Mouse (Mus musculus) hindbrain, embryonic 11.5 days (tissue): ENCODE results near the gene Trim41. TPM values are rescaled to one million over a fixed set of nuclear protein-coding genes. Genes with fewer than 3 reads are reported as not detected.

ENCODE experiments used
- ATAC-seq: fragments of 200-750 bp; cut with Nextera tagmentation; 2 replicates; pipeline ENCODE4 v1.8.0; 2017; ENCODE audit warnings: mild to moderate bottlenecking, moderate TSS enrichment, moderate library complexity; ENCODE audit not compliant: low FRiP score
- DNase-seq: peaks from one replicate; pipeline ENCODE4 v3.0.0-alpha.2; 2015; ENCODE audit warnings: low spot score
- H3K27ac ChIP-seq: fragments of 300-500 bp; sonication (generic); 2 replicates; pipeline ENCODE4 v1.5.1; 2014; ENCODE audit warnings: mild to moderate bottlenecking, low read depth, low read length
- H3K27me3 ChIP-seq: fragments of 300-500 bp; sonication (generic); 2 replicates; pipeline ENCODE4 v1.6.1; 2014; ENCODE audit warnings: mild to moderate bottlenecking, low read length, moderate library complexity, mixed read lengths; ENCODE audit not compliant: control insufficient read depth, insufficient read depth
- H3K36me3 ChIP-seq: fragments of 300-500 bp; sonication (generic); 2 replicates; pipeline ENCODE4 v1.6.1; 2014; ENCODE audit warnings: mild to moderate bottlenecking, low read length, moderate library complexity, mixed read lengths; ENCODE audit not compliant: control insufficient read depth, insufficient read depth
- H3K4me1 ChIP-seq: fragments of 300-500 bp; sonication (generic); replicated peaks from 2 replicates; pipeline ENCODE4 v1.6.1; 2014; ENCODE audit warnings: low read length, mixed read lengths; ENCODE audit not compliant: control insufficient read depth, insufficient read depth
- H3K4me2 ChIP-seq: fragments of 300-500 bp; sonication (generic); replicated peaks from 2 replicates; pipeline ENCODE4 v1.6.1; 2014; ENCODE audit warnings: mild to moderate bottlenecking, low read depth, low read length
- H3K4me3 ChIP-seq: fragments of 300-500 bp; sonication (generic); 2 replicates; pipeline ENCODE4 v1.5.1; 2014; ENCODE audit warnings: low read depth, low read length
- H3K9ac ChIP-seq: fragments of 300-500 bp; sonication (generic); 2 replicates; pipeline ENCODE4 v1.6.1; 2014; ENCODE audit warnings: low read depth, low read length
- H3K9me3 ChIP-seq: fragments of 300-500 bp; sonication (generic); 2 replicates; pipeline ENCODE4 v1.6.1; 2016; ENCODE audit warnings: low read length; ENCODE audit not compliant: control insufficient read depth
- WGBS: fragments of 180-500 bp; shearing (Covaris S2); extraction: QIAGEN DNeasy Blood & Tissue Kit; methylation state at CpG from one replicate; pipeline ENCODE4 v1.1.7; 2014; 5-methylcytosine and 5-hydroxymethylcytosine counted together
- polyA plus RNA-seq: library from polyadenylated mRNA; unstranded; fragments of >200 nt; fragmentation: Nextera tagmentation; extraction: Ambion mirVana; gene quantifications from 2 replicates; pipeline ENCODE4 v1.2.1, GENCODE M21; 2014

Trim41 gene
- polyA plus RNA-seq, 1 experiment from 2014 or later = 4.2 TPM

GRCm38 (mm10) chr11:48779450-48779849, 37.7 kb downstream of the Trim41 start:
- Histone ChIP-seq H3K4me2 (no peak overlapping the region), H3K36me3 (no peaks in the 10 kb centered on the region), H3K4me1 (no peaks in the 10 kb centered on the region), H3K9ac (no peak overlapping the region), H3K27me3 (no peaks in the 10 kb centered on the region), H3K27ac (no peak overlapping the region), H3K9me3 (no peaks in the 10 kb centered on the region), H3K4me3 (no peak overlapping the region)
- ATAC-seq (no peak), DNase-seq (peak; percentile 58)
- WGBS = 41% methylated on average over 7 of the region's 7 CpGs

DNA sequence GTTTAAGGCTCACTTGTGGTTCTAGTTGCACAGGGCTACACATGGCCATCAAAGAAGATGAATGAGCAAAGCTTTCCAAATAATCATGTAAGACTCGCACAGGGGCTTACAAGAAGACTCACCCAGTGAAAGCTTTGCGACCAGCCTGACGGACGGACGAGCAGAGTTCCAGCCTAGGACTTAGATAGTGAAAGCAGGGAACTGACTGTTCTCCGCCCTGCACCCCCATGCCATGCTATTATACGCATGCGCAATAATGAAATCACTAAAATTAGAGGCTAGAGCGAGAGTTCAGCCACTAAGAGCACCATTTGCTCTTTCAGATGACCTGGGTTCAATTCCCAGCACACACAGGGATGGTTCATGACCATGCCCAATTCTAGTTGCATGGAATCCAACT, 39.9 kb downstream of the Trim41 start:
- Histone ChIP-seq H3K9me3 (no peaks in the 10 kb centered on the region), H3K27me3 (no peaks in the 10 kb centered on the region), H3K9ac (no peak overlapping the region), H3K36me3 (no peaks in the 10 kb centered on the region), H3K27ac (no peak overlapping the region), H3K4me2 (no peak overlapping the region), H3K4me3 (no peak overlapping the region), H3K4me1 (no peaks in the 10 kb centered on the region)
- 89% methylated on average over 9 of the region's 9 CpGs for WGBS
- no peak for ATAC-seq
- no peak for DNase-seq

DNA sequence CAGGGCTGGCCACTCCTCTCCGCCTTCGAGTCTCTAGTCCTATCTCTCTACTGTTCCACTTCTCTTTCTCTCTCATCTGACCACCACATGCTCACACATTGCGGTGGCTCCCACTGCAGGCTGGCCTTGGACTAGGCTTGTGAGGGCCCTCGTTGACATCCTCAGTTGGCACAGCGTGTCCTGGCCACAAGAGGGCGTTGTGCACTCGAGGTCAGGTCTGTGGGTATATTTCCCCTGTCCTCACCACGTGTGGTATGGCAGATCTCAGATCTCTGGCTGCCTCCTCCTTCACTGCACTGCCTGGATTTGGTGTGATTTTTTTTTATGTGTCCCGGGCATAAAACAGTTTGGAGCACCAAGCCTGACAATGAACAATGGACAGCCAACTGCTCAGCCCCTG, 40.5 kb downstream of the Trim41 start:
- H3K9me3 ChIP-seq = no peaks in the 10 kb centered on the region
- ATAC-seq (no peak), DNase-seq (no peak)
- no peak overlapping the region for H3K9ac ChIP-seq
- no peaks in the 10 kb centered on the region for H3K27me3 ChIP-seq
- no peaks in the 10 kb centered on the region for H3K4me1 ChIP-seq
- H3K4me2 ChIP-seq = no peak overlapping the region
- H3K27ac ChIP-seq = no peak overlapping the region
- 44% methylated on average over 9 of the region's 9 CpGs for WGBS
- no peak overlapping the region for H3K4me3 ChIP-seq
- no peaks in the 10 kb centered on the region for H3K36me3 ChIP-seq

DNA sequence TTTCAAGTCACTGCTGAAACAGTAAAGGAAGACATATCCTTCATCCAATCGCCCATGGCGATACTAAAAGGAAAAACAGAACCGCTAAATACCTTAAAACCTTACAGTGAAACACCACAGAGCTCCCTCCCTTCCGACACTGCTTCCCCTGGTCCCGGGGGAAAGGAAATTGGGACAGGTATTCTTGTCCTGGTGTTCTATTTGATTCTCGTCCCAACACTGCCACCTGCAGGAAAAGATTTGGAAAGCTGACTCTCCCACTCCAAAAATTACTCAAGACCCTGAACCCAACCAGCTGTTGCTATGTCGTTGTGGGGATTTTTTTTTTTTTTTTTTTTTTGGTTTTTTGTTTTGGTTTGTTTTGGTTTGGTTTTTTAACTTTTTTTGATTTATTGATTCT, 41.7 kb downstream of the Trim41 start:
- H3K27me3 ChIP-seq = no peaks in the 10 kb centered on the region

GRCm38 (mm10) chr11:48774443-48775298, 42.5 kb downstream of the Trim41 start:
- H3K9me3 ChIP-seq = no peaks in the 10 kb centered on the region
- 41% methylated on average over 17 of the region's 17 CpGs for WGBS
- 0 out of 2 replicates have a peak overlapping the region, but pooled peaks have one; percentile 14 for H3K4me2 ChIP-seq
- H3K27me3 ChIP-seq = no peaks in the 10 kb centered on the region
- H3K27ac ChIP-seq = no peak overlapping the region
- no peak overlapping the region for H3K9ac ChIP-seq
- DNase-seq (peak; percentile 78), ATAC-seq (peak; percentile 62)
- H3K4me3 ChIP-seq = no peak overlapping the region
- no peaks in the 10 kb centered on the region for H3K36me3 ChIP-seq
- H3K4me1 ChIP-seq = no peaks in the 10 kb centered on the region

More for the DNA sequence above, 41.7 kb downstream of the Trim41 start:
- WGBS = 4% methylated on average over 7 of the region's 7 CpGs
- Histone ChIP-seq H3K4me1 (no peaks in the 10 kb centered on the region), H3K36me3 (no peaks in the 10 kb centered on the region), H3K4me2 (no peak overlapping the region), H3K4me3 (no peak overlapping the region), H3K9ac (no peak overlapping the region), H3K9me3 (no peaks in the 10 kb centered on the region), H3K27ac (no peak overlapping the region)
- ATAC-seq = peak; percentile 36; the same call in 1 of the 2 replicates
- peak; percentile 78 for DNase-seq

DNA sequence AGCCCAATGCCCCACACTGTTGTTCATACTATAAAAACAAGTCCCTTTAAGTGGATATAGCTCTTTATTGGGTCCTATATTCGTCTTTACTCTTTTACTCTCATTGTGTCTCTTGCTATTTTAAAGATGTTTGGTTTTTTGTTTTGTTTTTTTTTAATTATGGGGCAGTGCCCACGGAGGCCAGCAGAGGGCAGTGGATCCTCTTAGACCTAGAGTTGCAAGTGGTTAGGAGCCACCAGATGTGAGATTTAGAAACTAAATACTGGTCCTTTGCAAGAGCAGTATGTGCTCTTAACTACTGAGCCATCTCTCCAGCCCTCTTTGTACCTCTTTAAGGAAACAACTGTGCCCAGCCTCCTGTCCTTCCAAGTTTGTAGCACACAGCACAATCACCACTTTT, 45.5 kb downstream of the Trim41 start:
- Histone ChIP-seq H3K9ac (no peak overlapping the region), H3K4me2 (no peak overlapping the region), H3K36me3 (no peaks in the 10 kb centered on the region), H3K27me3 (no peaks in the 10 kb centered on the region), H3K9me3 (no peaks in the 10 kb centered on the region), H3K4me1 (no peaks in the 10 kb centered on the region), H3K27ac (no peak overlapping the region), H3K4me3 (no peak overlapping the region)
- WGBS = 8% methylated on average over 2 of the region's 2 CpGs
- peak; percentile 45 for DNase-seq
- no peak for ATAC-seq

GRCm38 (mm10) chr11:48767195-48767876, 49.8 kb downstream of the Trim41 start:
- DNase-seq (no peak), ATAC-seq (no peak)
- H3K9me3 ChIP-seq = no peaks in the 10 kb centered on the region
- H3K4me1 ChIP-seq = no peaks in the 10 kb centered on the region
- 83% methylated on average over 14 of the region's 14 CpGs for WGBS
- no peaks in the 10 kb centered on the region for H3K27me3 ChIP-seq
- H3K4me3 ChIP-seq = no peak overlapping the region
- H3K27ac ChIP-seq = no peak overlapping the region
- no peak overlapping the region for H3K4me2 ChIP-seq
- no peaks in the 10 kb centered on the region for H3K36me3 ChIP-seq
- no peak overlapping the region for H3K9ac ChIP-seq

- H3K9me3 ChIP-seq = no peaks in the 10 kb centered on the region
- no peaks in the 10 kb centered on the region for H3K27me3 ChIP-seq
- no peak overlapping the region for H3K27ac ChIP-seq
- H3K9ac ChIP-seq = no peak overlapping the region
- H3K4me3 ChIP-seq = no peak overlapping the region
- H3K36me3 ChIP-seq = no peaks in the 10 kb centered on the region
- ATAC-seq (no peak), DNase-seq (no peak)
- WGBS = 95% methylated on average over 9 of the region's 9 CpGs
- H3K4me1 ChIP-seq = no peaks in the 10 kb centered on the region
- H3K4me2 ChIP-seq = no peak overlapping the region
Observed at GRCm38 (mm10) chr11:48764119-48764518, 53.0 kb downstream of the Trim41 start.

- no peak overlapping the region for H3K27ac ChIP-seq
- no peak overlapping the region for H3K4me3 ChIP-seq
- DNase-seq (no peak), ATAC-seq (no peak)
- no peak overlapping the region for H3K4me2 ChIP-seq
- no peaks in the 10 kb centered on the region for H3K9me3 ChIP-seq
- no peaks in the 10 kb centered on the region for H3K36me3 ChIP-seq
- H3K27me3 ChIP-seq = no peaks in the 10 kb centered on the region
- H3K9ac ChIP-seq = no peak overlapping the region
- no peaks in the 10 kb centered on the region for H3K4me1 ChIP-seq
- 83% methylated on average over 8 of the region's 8 CpGs for WGBS
Observed at GRCm38 (mm10) chr11:48759021-48759420, 58.1 kb downstream of the Trim41 start.
